Mouse (Mus musculus) MEL (cell line): ENCODE measurements around the gene Unc13d. TPM values are rescaled to one million over a fixed set of nuclear protein-coding genes. Genes with fewer than 3 reads are reported as not detected.

ENCODE experiments used
- DNase-seq: peaks from one replicate; pipeline ENCODE4 v3.0.0; 2011; ENCODE audit warnings: low read depth, low spot score
- H3K27ac ChIP-seq: 2 replicates; pipeline ENCODE4 v1.5.1; 2012; ENCODE audit warnings: low read depth, mild to moderate bottlenecking, control low read depth, low read length, moderate library complexity; ENCODE audit not compliant: control insufficient read depth
- H3K27me3 ChIP-seq, 2 experiments: fragments of 150-350 bp in 1 of 2; sonication (generic) in 1 of 2; 2 replicates each; pipeline ENCODE4 v1.6.1; 2012; ENCODE audit warnings: low read length in 2 of 2, mild to moderate bottlenecking in 2 of 2, improper control_type of control experiment in 1 of 2, moderate library complexity in 1 of 2; ENCODE audit not compliant: insufficient read depth in 2 of 2, control insufficient read depth in 1 of 2
- H3K36me3 ChIP-seq, 2 experiments: 2 replicates each; pipeline ENCODE4 v1.6.1; 2012 to 2014; ENCODE audit warnings: low read length in 2 of 2, improper control_type of control experiment in 1 of 2, inconsistent platforms in 1 of 2, mild to moderate bottlenecking in 1 of 2; ENCODE audit not compliant: insufficient read depth in 2 of 2, control insufficient read depth in 1 of 2
- H3K4me1 ChIP-seq, 2 experiments: fragments of 150-350 bp in 1 of 2; sonication (generic) in 1 of 2; 2 replicates each; pipeline ENCODE4 v1.6.1; 2012; ENCODE audit warnings: low read length in 2 of 2, improper control_type of control experiment in 1 of 2, mild to moderate bottlenecking in 1 of 2; ENCODE audit not compliant: insufficient read depth in 2 of 2, control insufficient read depth in 1 of 2
- H3K4me3 ChIP-seq, 2 experiments: fragments of 150-350 bp in 1 of 2; sonication (generic) in 1 of 2; 2 replicates each; pipeline ENCODE4 v1.5.1; 2012; ENCODE audit warnings: low read depth in 2 of 2, low read length in 2 of 2, mild to moderate bottlenecking in 2 of 2, moderate library complexity in 2 of 2, control low read depth in 1 of 2, improper control_type of control experiment in 1 of 2; ENCODE audit not compliant: control insufficient read depth in 1 of 2, insufficient read depth in 1 of 2
- H3K79me2 ChIP-seq: 2 replicates; pipeline ENCODE4 v1.6.1; 2012; ENCODE audit warnings: mild to moderate bottlenecking, low read length, moderate library complexity; ENCODE audit not compliant: control insufficient read depth, poor library complexity, insufficient read depth
- H3K9ac ChIP-seq: 2 replicates; pipeline ENCODE4 v1.6.1; 2012; ENCODE audit warnings: low read depth, mild to moderate bottlenecking, control low read depth, low read length, moderate library complexity; ENCODE audit not compliant: control insufficient read depth, poor library complexity, severe bottlenecking
- H3K9me3 ChIP-seq: fragments of 150-350 bp; sonication (generic); replicated peaks from 2 replicates; pipeline ENCODE4 v1.6.1; 2012; ENCODE audit warnings: mild to moderate bottlenecking, low read length, improper control_type of control experiment, moderate library complexity; ENCODE audit not compliant: insufficient read depth
- BHLHE40 ChIP-seq: IDR thresholded peaks from 2 replicates; pipeline ENCODE4 v1.6.1; 2012; ENCODE audit warnings: low read depth, mild to moderate bottlenecking, inconsistent platforms, low read length, improper control_type of control experiment, borderline replicate concordance
- CHD1 ChIP-seq: IDR thresholded peaks from 2 replicates; pipeline ENCODE4 v1.6.1; 2012; ENCODE audit warnings: low read depth, mild to moderate bottlenecking, inconsistent platforms, low read length, improper control_type of control experiment
- CHD2 ChIP-seq: IDR thresholded peaks from 2 replicates; pipeline ENCODE4 v1.6.1; 2011; ENCODE audit warnings: low read length, improper control_type of control experiment
- CTCF ChIP-seq, 3 experiments: IDR thresholded peaks in 2 of 3; conservative IDR thresholded peaks in 1 of 3; 2 replicates each; pipeline ENCODE4 v1.5.1; 2011 to 2012; ENCODE audit warnings: low read length in 3 of 3, low read depth in 2 of 3, mild to moderate bottlenecking in 2 of 3, improper control_type of control experiment in 1 of 3, inconsistent platforms in 1 of 3, mixed read lengths in 1 of 3, moderate library complexity in 1 of 3; ENCODE audit not compliant: control insufficient read depth in 1 of 3, insufficient read depth in 1 of 3, poor library complexity in 1 of 3, severe bottlenecking in 1 of 3
- E2F4 ChIP-seq: IDR thresholded peaks from 2 replicates; pipeline ENCODE4 v1.6.1; 2011; ENCODE audit warnings: low read depth, low read length, improper control_type of control experiment, borderline replicate concordance
- EP300 ChIP-seq, 2 experiments: IDR thresholded peaks; 2 replicates each; pipeline ENCODE4 v1.6.1; 2011; ENCODE audit warnings: improper control_type of control experiment in 2 of 2, low read length in 2 of 2, low read depth in 1 of 2, mild to moderate bottlenecking in 1 of 2
- ETS1 ChIP-seq: IDR thresholded peaks from 2 replicates; pipeline ENCODE4 v1.6.1; 2012; ENCODE audit warnings: low read depth, mild to moderate bottlenecking, inconsistent platforms, low read length, improper control_type of control experiment, moderate library complexity
- GABPA ChIP-seq: IDR thresholded peaks from 2 replicates; pipeline ENCODE4 v1.6.1; 2012; ENCODE audit warnings: low read depth, mild to moderate bottlenecking, inconsistent platforms, low read length, improper control_type of control experiment, moderate library complexity
- GATA1 ChIP-seq: IDR thresholded peaks from 2 replicates; pipeline ENCODE4 v1.6.1; 2011; ENCODE audit warnings: low read depth, low read length, improper control_type of control experiment
- HCFC1 ChIP-seq: IDR thresholded peaks from 2 replicates; pipeline ENCODE4 v1.6.1; 2012; ENCODE audit warnings: low read depth, mild to moderate bottlenecking, inconsistent platforms, low read length, improper control_type of control experiment, moderate library complexity
- JUND ChIP-seq: IDR thresholded peaks from 2 replicates; pipeline ENCODE4 v1.6.1; 2011; ENCODE audit warnings: low read depth, mild to moderate bottlenecking, improper control_type of control experiment, low read length
- KAT2A ChIP-seq: conservative IDR thresholded peaks from 2 replicates; pipeline ENCODE4 v1.6.1; 2012; ENCODE audit warnings: low read depth, low read length, improper control_type of control experiment, inconsistent platforms
- MAFK ChIP-seq: IDR thresholded peaks from 2 replicates; pipeline ENCODE4 v1.6.1; 2011; ENCODE audit warnings: low read depth, mild to moderate bottlenecking, low read length, improper control_type of control experiment, borderline replicate concordance
- MAX ChIP-seq: IDR thresholded peaks from 2 replicates; pipeline ENCODE4 v1.6.1; 2011; ENCODE audit warnings: low read length, improper control_type of control experiment
- MAZ ChIP-seq: IDR thresholded peaks from 2 replicates; pipeline ENCODE4 v1.6.1; 2012; ENCODE audit warnings: low read depth, mild to moderate bottlenecking, inconsistent platforms, low read length, improper control_type of control experiment
- MEF2A ChIP-seq: IDR thresholded peaks from 2 replicates; pipeline ENCODE4 v1.6.1; 2014; ENCODE audit warnings: low read depth, mild to moderate bottlenecking, inconsistent platforms, low read length, improper control_type of control experiment; ENCODE audit not compliant: poor library complexity, insufficient replicate concordance, severe bottlenecking; ENCODE audit errors: extremely low read depth
- MXI1 ChIP-seq: IDR thresholded peaks from 2 replicates; pipeline ENCODE4 v1.6.1; 2011; ENCODE audit warnings: mild to moderate bottlenecking, low read depth, low read length, improper control_type of control experiment
- MYC ChIP-seq: IDR thresholded peaks from 2 replicates; pipeline ENCODE4 v1.6.1; 2011; ENCODE audit warnings: low read depth, mild to moderate bottlenecking, low read length, improper control_type of control experiment, moderate library complexity
- NRF1 ChIP-seq: IDR thresholded peaks from 2 replicates; pipeline ENCODE4 v1.6.1; 2014; ENCODE audit warnings: low read depth, mild to moderate bottlenecking, inconsistent platforms, low read length, improper control_type of control experiment, moderate library complexity; ENCODE audit not compliant: poor library complexity, insufficient read depth, severe bottlenecking
- POLR2A ChIP-seq, 2 experiments: IDR thresholded peaks; 2 replicates each; pipeline ENCODE4 v1.6.1; 2011 to 2012; ENCODE audit warnings: low read length in 2 of 2, mild to moderate bottlenecking in 2 of 2, control low read depth in 1 of 2, improper control_type of control experiment in 1 of 2, low read depth in 1 of 2, moderate library complexity in 1 of 2; ENCODE audit not compliant: control insufficient read depth in 1 of 2, insufficient read depth in 1 of 2, poor library complexity in 1 of 2
- POLR2AphosphoS2 ChIP-seq: IDR thresholded peaks from 2 replicates; pipeline ENCODE4 v1.6.1; 2011; ENCODE audit warnings: low read length, improper control_type of control experiment
- POLR2AphosphoS5 ChIP-seq: IDR thresholded peaks from 2 replicates; pipeline ENCODE4 v1.6.1; 2012; ENCODE audit warnings: low read depth, borderline replicate concordance, mild to moderate bottlenecking, inconsistent platforms, low read length, moderate library complexity, mixed read lengths
- RAD21 ChIP-seq: IDR thresholded peaks from 2 replicates; pipeline ENCODE4 v1.6.1; 2011; ENCODE audit warnings: mild to moderate bottlenecking, low read depth, low read length, improper control_type of control experiment
- RCOR1 ChIP-seq: IDR thresholded peaks from 2 replicates; pipeline ENCODE4 v1.6.1; 2012; ENCODE audit warnings: low read depth, mild to moderate bottlenecking, inconsistent platforms, low read length, improper control_type of control experiment
- SIN3A ChIP-seq: IDR thresholded peaks from 2 replicates; pipeline ENCODE4 v1.6.1; 2012; ENCODE audit warnings: low read length, improper control_type of control experiment, inconsistent platforms
- TAL1 ChIP-seq: IDR thresholded peaks from 2 replicates; pipeline ENCODE4 v1.6.1; 2012; ENCODE audit warnings: mild to moderate bottlenecking, inconsistent platforms, low read length, moderate library complexity, mixed read lengths
- TBP ChIP-seq: IDR thresholded peaks from 2 replicates; pipeline ENCODE4 v1.8.0; 2011; ENCODE audit warnings: low read depth, low read length, improper control_type of control experiment
- TCF12 ChIP-seq: IDR thresholded peaks from 2 replicates; pipeline ENCODE4 v1.6.1; 2014; ENCODE audit warnings: low read depth, mild to moderate bottlenecking, inconsistent platforms, low read length, improper control_type of control experiment, moderate library complexity
- UBTF ChIP-seq: IDR thresholded peaks from 2 replicates; pipeline ENCODE4 v1.6.1; 2012; ENCODE audit warnings: low read depth, mild to moderate bottlenecking, inconsistent platforms, low read length, improper control_type of control experiment, moderate library complexity, borderline replicate concordance; ENCODE audit not compliant: insufficient read depth
- USF1 ChIP-seq: IDR thresholded peaks from 2 replicates; pipeline ENCODE4 v1.6.1; 2014; ENCODE audit warnings: low read depth, mild to moderate bottlenecking, inconsistent platforms, low read length, improper control_type of control experiment, moderate library complexity
- USF2 ChIP-seq, 2 experiments: IDR thresholded peaks; 2 replicates each; pipeline ENCODE4 v1.6.1; 2011 to 2012; ENCODE audit warnings: improper control_type of control experiment in 2 of 2, low read length in 2 of 2, borderline replicate concordance in 1 of 2, inconsistent platforms in 1 of 2, low read depth in 1 of 2, mild to moderate bottlenecking in 1 of 2; ENCODE audit not compliant: insufficient read depth in 1 of 2
- ZC3H11A ChIP-seq: IDR thresholded peaks from 2 replicates; pipeline ENCODE4 v1.6.1; 2012; ENCODE audit warnings: low read depth, mild to moderate bottlenecking, inconsistent platforms, low read length, improper control_type of control experiment
- ZKSCAN1 ChIP-seq: IDR thresholded peaks from 2 replicates; pipeline ENCODE4 v1.6.1; 2012; ENCODE audit warnings: low read depth, mild to moderate bottlenecking, inconsistent platforms, low read length, improper control_type of control experiment, moderate library complexity
- ZNF384 ChIP-seq: IDR thresholded peaks from 2 replicates; pipeline ENCODE4 v1.6.1; 2012; ENCODE audit warnings: low read depth, mild to moderate bottlenecking, inconsistent platforms, low read length, improper control_type of control experiment
- polyA plus RNA-seq, 2 experiments: library from polyadenylated mRNA; stranded (reverse) in 1 of 2; unstranded in 1 of 2; fragments of >175 nt in 1 of 2; fragments of >200 nt in 1 of 2; gene quantifications; 2 replicates each; pipeline versions ENCODE4 v1.2.1 to v1.2.4; 2012; ENCODE audit warnings: low replicate concordance in 2 of 2, low read depth in 1 of 2; ENCODE audit not compliant: insufficient read length in 2 of 2, insufficient read depth in 1 of 2, missing spikeins in 1 of 2
- total RNA-seq: library from RNA; depleted of rRNA; stranded (reverse); fragments of 300-350 nt; gene quantifications from 2 replicates; pipeline ENCODE4 v1.2.3, GENCODE M21; 2012

Unc13d gene
- total and polyA plus RNA-seq, 3 experiments = 115 to 146 TPM; not detected in 1

DNA sequence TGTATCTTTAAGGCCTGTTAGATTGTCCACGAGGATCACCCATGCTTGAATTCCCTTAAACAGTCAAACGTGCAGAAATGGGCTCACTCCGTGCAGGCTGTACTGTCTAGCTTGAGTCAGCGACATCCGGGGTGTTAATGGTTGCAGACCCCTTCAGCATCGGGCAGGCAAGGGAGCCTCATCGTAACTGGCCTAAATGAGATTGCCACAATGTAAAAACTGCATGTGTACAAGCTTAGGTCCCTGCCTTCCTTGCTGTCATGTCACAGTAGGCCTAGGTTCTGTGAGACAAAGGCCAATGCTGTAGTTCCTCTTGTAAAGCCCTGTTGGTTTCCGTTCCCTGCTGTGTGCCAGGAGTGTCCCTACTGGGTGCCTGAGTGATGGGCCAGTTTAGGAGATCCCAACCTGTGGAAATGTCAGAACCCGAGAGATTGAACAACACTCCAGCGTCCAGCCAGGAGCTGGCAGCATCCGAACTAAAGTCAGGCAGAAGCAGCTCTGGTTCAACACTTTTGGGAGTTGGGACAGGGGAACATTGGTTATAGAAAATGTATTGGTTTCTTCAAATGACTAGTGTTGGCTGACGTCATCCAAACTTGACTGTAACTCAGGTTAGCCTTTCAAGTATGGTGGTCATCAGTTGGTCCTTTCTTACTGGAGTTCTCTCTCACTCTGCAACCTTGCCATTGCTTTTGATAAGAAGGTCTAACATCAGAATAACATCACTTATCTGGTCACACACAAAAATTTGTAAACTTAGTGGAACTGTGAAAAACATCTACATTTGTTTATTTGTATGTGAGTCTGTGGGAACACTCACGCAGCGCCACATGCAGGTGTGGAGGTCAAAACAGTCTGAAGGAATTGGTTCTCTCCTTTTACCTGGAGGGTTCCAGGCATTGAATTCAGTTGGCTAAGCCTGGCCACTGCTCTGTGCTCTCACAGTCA, 46.6 kb downstream of the Unc13d start:
- H3K27me3 ChIP-seq = no peaks in the 10 kb centered on the region
- H3K4me3 ChIP-seq = peak overlapping the region; percentile 79 to 87
- H3K4me1 ChIP-seq = peaks cover 9 to 27% of the 10 kb centered on the region in 2 experiments; a peak in 3 of 4 replicates
- H3K27ac ChIP-seq = peak overlapping the region; percentile 95
- DNase-seq = peak; percentile 86
- H3K9me3 ChIP-seq = no peaks in the 10 kb centered on the region
- H3K9ac ChIP-seq = peak overlapping the region; percentile 97
- H3K79me2 ChIP-seq = peaks cover 45% of the 10 kb centered on the region
- H3K36me3 ChIP-seq = peaks cover 2 to 26% of the 10 kb centered on the region in 2 experiments; a peak in 2 of 4 replicates
- TF ChIP-seq MEF2A (no peak), MXI1 (peak; percentile 79), POLR2AphosphoS5 (0 out of 2 replicates have a peak, but pooled peaks have one; percentile 80), RCOR1 (no peak), EP300 (IDR thresholded peaks at IDR 0.05; ENCODE audit: low read depth in 1 of 2, low read length in 2 of 2) (0 out of 4 replicates have a peak, but pooled peaks of 1 of the 2 experiments have one; percentile 10), POLR2AphosphoS2 (no peak), HCFC1 (no peak), TCF12 (no peak), TAL1 (no peak), TBP (no peak), CTCF (IDR thresholded peaks at IDR 0.05 in 2 of 3, conservative IDR thresholded peaks at IDR 0.05 in 1 of 3; ENCODE audit: control insufficient read depth in 1 of 3, insufficient read depth in 1 of 3, low read depth in 2 of 3, low read length in 3 of 3, poor library complexity in 1 of 3, severe bottlenecking in 1 of 3) (peak in 2 of 3 experiments; percentile 29 to 41; a peak in 4 of 6 replicates), POLR2A (IDR thresholded peaks at IDR 0.05; ENCODE audit: control insufficient read depth in 1 of 2, insufficient read depth in 1 of 2, low read depth in 1 of 2, low read length in 2 of 2, poor library complexity in 1 of 2) (peak in 1 of 2 experiments; percentile 41; a peak in 1 of 4 replicates), BHLHE40 (peak; percentile 35; the same call in 1 of the 2 replicates), MAZ (no peak), JUND (no peak), ZNF384 (no peak), E2F4 (peak; percentile 70; the same call in 1 of the 2 replicates), MYC (peak; percentile 47), SIN3A (no peak), RAD21 (no peak), ZKSCAN1 (peak; percentile 98), CHD1 (peak; percentile 90; the same call in 1 of the 2 replicates), NRF1 (no peak), MAFK (no peak), UBTF (no peak), USF2 (IDR thresholded peaks at IDR 0.05; ENCODE audit: borderline replicate concordance in 1 of 2, insufficient read depth in 1 of 2, low read depth in 1 of 2, low read length in 2 of 2) (no peak), MAX (peak; percentile 58; the same call in 1 of the 2 replicates), KAT2A (no peak), CHD2 (no peak), ZC3H11A (no peak), USF1 (no peak), ETS1 (peak; percentile 12; the same call in 1 of the 2 replicates), GATA1 (no peak), GABPA (no peak)
